Mouse (Mus musculus) liver, adult 2 months (tissue): ENCODE measurements at regions not wholly inside any gene's neighbourhood (a gene's known extent, or its start where the extent isn't known, plus 50 kb on each side); places are given as distances from the start of the nearest gene placed in this dataset.
A peak's percentile ranks its signal among the peaks of the same experiment; 100 is the strongest.

Experiments
- DNase-seq: peaks from one replicate; pipeline ENCODE4 v3.0.0-alpha.2; 2011; ENCODE audit warnings: low read depth, low spot score; ENCODE audit errors: extremely low read depth
- H3K27ac ChIP-seq: fragments of 200-500 bp; replicated peaks from 2 replicates; pipeline ENCODE4 v1.5.1; 2012; ENCODE audit warnings: low read depth, mild to moderate bottlenecking, control low read depth, inconsistent platforms, low read length; ENCODE audit not compliant: insufficient read depth
- H3K27me3 ChIP-seq: fragments of 200-500 bp; 2 replicates; pipeline ENCODE4 v1.6.1; 2012; ENCODE audit warnings: mild to moderate bottlenecking, moderate library complexity, low read length, inconsistent platforms; ENCODE audit not compliant: control insufficient read depth, insufficient read depth
- H3K36me3 ChIP-seq: fragments of 200-500 bp; 2 replicates; pipeline ENCODE4 v1.6.1; 2012; ENCODE audit warnings: low read length, inconsistent platforms; ENCODE audit not compliant: control insufficient read depth, insufficient read depth
- H3K4me1 ChIP-seq: fragments of 200-500 bp; 2 replicates; pipeline ENCODE4 v1.6.1; 2011; ENCODE audit warnings: low read length; ENCODE audit not compliant: control insufficient read depth, insufficient read depth
- H3K4me3 ChIP-seq: fragments of 200-500 bp; 2 replicates; pipeline ENCODE4 v1.5.1; 2011; ENCODE audit warnings: low read depth, mild to moderate bottlenecking, control low read depth, low read length, moderate library complexity; ENCODE audit not compliant: insufficient read depth
- H3K79me2 ChIP-seq: fragments of 200-500 bp; 2 replicates; pipeline ENCODE4 v1.6.1; 2012; ENCODE audit warnings: inconsistent platforms, mild to moderate bottlenecking, low read length, moderate library complexity; ENCODE audit not compliant: control insufficient read depth, insufficient read depth
- H3K9ac ChIP-seq: fragments of 200-500 bp; 2 replicates; pipeline ENCODE4 v1.6.1; 2012; ENCODE audit warnings: low read depth, mild to moderate bottlenecking, control low read depth, inconsistent platforms, low read length
- CTCF ChIP-seq: fragments of 200-500 bp; IDR thresholded peaks from 2 replicates; pipeline ENCODE4 v1.5.1; 2011; ENCODE audit warnings: low read depth, low read length, control low read depth
- POLR2A ChIP-seq: fragments of 200-500 bp; IDR thresholded peaks from 2 replicates; pipeline ENCODE4 v1.6.1; 2011; ENCODE audit warnings: low read length, control low read depth; ENCODE audit not compliant: insufficient read depth; ENCODE audit errors: extremely low read depth
- WGBS: fragments of 180-500 bp; shearing (Covaris S2); methylation state at CpG from one replicate; pipeline ENCODE4 v1.1.7; 2018; 5-methylcytosine and 5-hydroxymethylcytosine counted together

- Histone ChIP-seq H3K36me3 (no peaks in the 10 kb centered on the region), H3K4me3 (no peak overlapping the region), H3K9ac (no peak overlapping the region), H3K79me2 (no peaks in the 10 kb centered on the region), H3K27ac (no peak overlapping the region), H3K4me1 (no peaks in the 10 kb centered on the region), H3K27me3 (no peaks in the 10 kb centered on the region)
- no peak for DNase-seq
- TF ChIP-seq CTCF (no peak), POLR2A (no peak)
- 69% methylated on average over 4 of the region's 4 CpGs for WGBS
Measured at GRCm38 (mm10) chr14:106190721-106191120, 84.7 kb downstream of the Trim52 start.

- Histone ChIP-seq H3K4me1 (no peaks in the 10 kb centered on the region), H3K36me3 (no peaks in the 10 kb centered on the region), H3K27ac (no peak overlapping the region), H3K79me2 (no peaks in the 10 kb centered on the region), H3K9ac (no peak overlapping the region), H3K4me3 (no peak overlapping the region), H3K27me3 (no peaks in the 10 kb centered on the region)
- WGBS = 61% methylated on average over 2 of the region's 2 CpGs
- DNase-seq = peak; percentile 3
- TF ChIP-seq POLR2A (no peak), CTCF (no peak)
Measured at GRCm38 (mm10) chr14:106193583-106193982, 87.6 kb downstream of the Trim52 start.

DNA sequence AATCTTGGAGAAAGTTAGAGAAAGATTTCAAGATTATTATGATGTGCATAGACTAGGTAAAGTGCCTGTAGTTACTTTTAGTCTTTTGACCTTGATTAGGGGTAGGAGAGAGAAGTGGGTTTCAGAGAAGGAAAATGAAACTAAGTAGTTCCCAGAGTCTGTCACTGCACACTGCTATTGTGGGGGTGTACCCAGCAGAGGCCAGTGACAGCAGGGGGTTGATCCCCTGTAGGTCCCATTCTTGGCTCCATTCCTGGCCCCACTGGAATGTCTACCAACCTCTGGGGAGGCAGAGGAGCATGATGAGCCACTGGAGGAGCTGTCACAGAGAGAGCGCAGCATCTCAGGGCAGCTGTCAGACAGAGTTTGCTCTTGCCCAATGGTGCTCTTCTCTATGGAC lies 88.1 kb downstream of the Trim52 start:
- DNase-seq = no peak
- 84% methylated on average over 1 of the region's 1 CpGs for WGBS
- no peak for TF ChIP-seq POLR2A
- no peak for TF ChIP-seq CTCF

GRCm38 (mm10) chr14:106197826-106198225 lies 91.8 kb downstream of the Trim52 start:
- Histone ChIP-seq H3K27me3 (no peaks in the 10 kb centered on the region), H3K9ac (no peak overlapping the region), H3K36me3 (no peaks in the 10 kb centered on the region), H3K4me1 (no peaks in the 10 kb centered on the region), H3K27ac (no peak overlapping the region), H3K79me2 (no peaks in the 10 kb centered on the region), H3K4me3 (no peak overlapping the region)
- WGBS = 47% methylated on average over 1 of the region's 1 CpGs
- TF ChIP-seq POLR2A = no peak
- TF ChIP-seq CTCF = no peak
- no peak for DNase-seq

More for the DNA sequence above, 88.1 kb downstream of the Trim52 start:
- Histone ChIP-seq H3K4me1 (no peaks in the 10 kb centered on the region), H3K4me3 (no peak overlapping the region), H3K79me2 (no peaks in the 10 kb centered on the region), H3K27ac (peak overlapping the region; percentile 7; the same call in 1 of the 2 replicates), H3K9ac (no peak overlapping the region), H3K27me3 (no peaks in the 10 kb centered on the region), H3K36me3 (no peaks in the 10 kb centered on the region)

GRCm38 (mm10) chr14:106199109-106199508 lies 93.1 kb downstream of the Trim52 start:
- no peaks in the 10 kb centered on the region for H3K27me3 ChIP-seq
- H3K79me2 ChIP-seq = no peaks in the 10 kb centered on the region
- WGBS = 77% methylated on average over 2 of the region's 2 CpGs
- no peak overlapping the region for H3K27ac ChIP-seq
- H3K9ac ChIP-seq = no peak overlapping the region
- no peaks in the 10 kb centered on the region for H3K36me3 ChIP-seq
- TF ChIP-seq POLR2A = no peak
- TF ChIP-seq CTCF = no peak
- DNase-seq = no peak
- no peaks in the 10 kb centered on the region for H3K4me1 ChIP-seq
- H3K4me3 ChIP-seq = no peak overlapping the region

DNA sequence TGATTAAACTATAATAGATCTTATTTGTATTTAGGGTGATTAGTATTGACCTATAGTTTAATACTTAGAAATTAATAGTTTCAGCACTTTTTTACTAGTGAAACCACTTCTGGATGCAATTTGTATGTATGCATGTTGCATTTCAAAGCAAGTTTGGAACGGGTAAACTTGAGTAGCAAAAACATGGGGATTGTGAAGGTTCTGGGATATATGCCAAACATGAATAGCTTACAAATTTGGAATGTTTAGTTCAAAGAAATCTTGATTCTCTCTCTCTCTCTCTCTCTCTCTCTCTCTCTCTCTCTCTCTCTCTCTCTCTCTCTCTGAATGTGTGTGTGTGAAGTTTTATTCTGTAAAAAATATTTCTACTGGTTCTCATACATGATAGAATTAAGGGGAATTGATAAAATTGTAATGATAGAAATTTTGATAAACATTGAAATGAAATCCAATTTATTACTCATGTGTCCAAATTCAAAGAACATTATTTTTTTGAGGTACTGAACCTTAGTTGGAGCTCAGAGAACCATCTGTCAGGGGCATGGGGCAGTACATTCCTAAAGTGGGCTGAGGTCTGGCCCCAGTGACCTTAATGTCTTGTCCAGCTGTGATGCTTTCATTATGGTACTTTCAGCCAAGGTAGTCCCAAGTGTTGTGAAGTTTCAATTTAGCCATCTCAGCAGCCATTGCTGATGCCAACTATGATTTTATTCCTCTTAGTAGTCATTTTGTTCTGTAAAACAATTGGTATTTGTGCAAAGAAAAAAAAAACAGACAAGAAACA lies 93.7 kb downstream of the Trim52 start:
- Histone ChIP-seq H3K36me3 (no peaks in the 10 kb centered on the region), H3K4me1 (no peaks in the 10 kb centered on the region), H3K9ac (no peak overlapping the region), H3K27ac (no peak overlapping the region), H3K27me3 (no peaks in the 10 kb centered on the region), H3K4me3 (no peak overlapping the region), H3K79me2 (no peaks in the 10 kb centered on the region)
- no peak for DNase-seq
- TF ChIP-seq CTCF = no peak
- no peak for TF ChIP-seq POLR2A
- WGBS = 59% methylated on average over 1 of the region's 1 CpGs
